Mouse (Mus musculus) CD4-positive naive resting alpha-beta T cell, adult 76 days (primary cell): ENCODE data around the gene Gm43951. TPM values are rescaled to one million over a fixed set of nuclear protein-coding genes. Genes with fewer than 3 reads are reported as not detected.

ENCODE experiments used
- total RNA-seq: library from RNA; stranded (reverse); gene quantifications from one replicate; pipeline ENCODE4 v1.2.4, GENCODE M21; 2023

Gene Gm43951
- 0.70 TPM for total RNA-seq

DNA sequence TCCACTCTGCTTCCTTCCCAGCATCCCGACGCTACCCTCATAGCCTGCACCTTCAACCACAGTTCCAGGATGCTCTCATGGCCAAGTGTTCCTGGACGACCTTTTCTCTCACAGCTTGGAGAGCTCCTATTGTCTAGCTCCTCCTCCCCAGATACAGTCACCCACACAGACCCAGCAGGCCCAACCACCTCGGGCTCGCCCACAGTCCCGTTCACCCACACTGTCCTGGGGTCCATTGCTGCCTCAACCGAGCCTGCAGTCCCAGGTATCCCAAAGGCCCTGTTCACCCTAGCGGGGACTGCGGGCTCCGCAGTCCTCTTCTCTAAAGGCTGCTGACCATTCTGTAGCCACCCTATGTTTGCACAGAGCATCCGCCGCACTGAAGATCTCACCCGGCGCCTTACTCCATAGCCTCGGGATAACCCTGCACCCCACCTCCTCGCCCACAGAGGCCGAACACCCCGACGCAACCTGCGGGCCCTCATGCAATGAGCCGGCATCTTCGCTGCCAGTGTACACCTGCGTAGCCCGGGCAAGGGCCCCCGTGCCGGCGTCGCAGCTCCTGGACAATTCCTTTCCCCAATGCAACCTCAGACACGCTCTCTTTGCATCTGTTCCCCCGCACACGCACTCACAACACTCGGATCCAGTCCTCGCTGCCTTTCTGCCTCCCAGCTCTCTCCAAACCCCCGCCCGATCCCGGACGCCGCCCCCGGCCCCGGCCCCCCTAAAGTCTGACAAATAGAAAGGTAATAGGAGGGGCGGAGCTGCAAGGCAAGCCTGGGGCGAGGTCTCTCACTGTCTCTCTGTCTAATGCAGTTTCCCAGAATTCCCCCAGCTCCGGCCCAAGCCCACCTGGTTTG is at the start of gene Gm43951:
Gene Gm43951, minus strand, starts transcription at position 500 of the 863 bp plus-strand sequence.

DNA sequence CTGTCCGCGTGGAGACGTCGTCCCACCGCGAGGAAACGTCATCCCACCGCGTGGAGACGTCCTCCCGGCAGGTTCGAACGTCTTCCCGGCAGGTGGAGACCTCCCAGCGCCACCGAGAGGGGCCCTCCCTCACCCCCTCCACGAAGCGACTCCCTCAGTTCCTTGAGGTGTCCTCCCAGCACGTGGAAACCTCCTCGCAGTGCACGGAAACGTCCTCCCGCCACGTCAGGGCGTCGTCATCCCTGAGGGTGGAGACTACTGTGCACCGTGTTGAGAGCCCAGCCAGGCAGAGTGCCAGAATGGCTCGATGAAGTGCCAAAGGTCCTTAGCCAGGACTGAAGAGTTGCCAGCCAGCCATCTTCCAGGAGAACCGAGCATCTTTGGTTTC is 8.8 kb upstream of the Gm43951 start, which contains the start of gene Med31:
Gene Med31, minus strand, starts transcription at position 183 of the 388 bp plus-strand sequence.

GRCm38 (mm10) chr11:72207204-72207833 is 679 bp upstream of the Gm43951 start, which contains the start of the genes 4933427D14Rik and Txndc17:
Gene 4933427D14Rik (minus strand): TSS chr11:72207459.
Gene Txndc17 (plus strand): TSS chr11:72207547.

Other genes starting within 250 kb of the Gm43951 start
- not detected for gene Aipl1, start 169.3 kb downstream of the Gm43951 start, total RNA-seq
- 0.50 TPM for gene Pimreg, start 164.8 kb downstream of the Gm43951 start, total RNA-seq
- gene Pitpnm3, start 71.1 kb downstream of the Gm43951 start, total RNA-seq, result 0.15 TPM
- gene 4933427D14Rik, start 619 bp upstream of the Gm43951 start, total RNA-seq, result 11.8 TPM
- 23.4 TPM for gene Txndc17, start 707 bp upstream of the Gm43951 start, total RNA-seq
- 19.5 TPM for gene Med31, start 8.8 kb upstream of the Gm43951 start, total RNA-seq
- not detected for gene Slc13a5, start 60.4 kb upstream of the Gm43951 start, total RNA-seq
- gene Xaf1, start 94.8 kb upstream of the Gm43951 start, total RNA-seq, result 31.4 TPM
- gene Fbxo39, start 107.6 kb upstream of the Gm43951 start, total RNA-seq, result not detected
- not detected for gene Tekt1, start 155.6 kb upstream of the Gm43951 start, total RNA-seq
- not detected for gene Smtnl2, start 204.9 kb upstream of the Gm43951 start, total RNA-seq
- gene Ggt6, start 228.7 kb upstream of the Gm43951 start, total RNA-seq, result not detected
- gene Mybbp1a, start 234.5 kb upstream of the Gm43951 start, total RNA-seq, result 161 TPM